Mouse (Mus musculus): ENCODE results near the gene Krtap4-13. TPM values are rescaled to one million over a fixed set of nuclear protein-coding genes. Genes with fewer than 3 reads are reported as not detected.

Gene Krtap4-13
- polyA plus RNA-seq (2017; shearing (Covaris generic)), result not detected

GRCm38 (mm10) chr11:99809792-99810191 is at the start of gene Krtap4-13:
TSS of gene Krtap4-13 (minus strand) at chr11:99809892.

GRCm38 (mm10) chr11:99857617-99858016 is 47.9 kb upstream of the Krtap4-13 start, which contains the start of gene Gm11568:
TSS of gene Gm11568 (plus strand) at chr11:99857917.

GRCm38 (mm10) chr11:99851508-99851907 is 41.8 kb upstream of the Krtap4-13 start, which contains the start of gene Krtap4-16:
TSS of gene Krtap4-16 (minus strand) at chr11:99851608.

GRCm38 (mm10) chr11:99837966-99838365 is 28.3 kb upstream of the Krtap4-13 start, which contains the start of gene 2300003K06Rik:
TSS of gene 2300003K06Rik (minus strand) at chr11:99838066.

GRCm38 (mm10) chr11:99815566-99815965 is 5.9 kb upstream of the Krtap4-13 start, which contains the start of gene Gm11564:
TSS of gene Gm11564 (minus strand) at chr11:99815666.

GRCm38 (mm10) chr11:99804346-99804745 is 5.3 kb downstream of the Krtap4-13 start, which contains the start of gene Gm11554:
TSS of gene Gm11554 (minus strand) at chr11:99804446.

GRCm38 (mm10) chr11:99798832-99799231 is 10.9 kb downstream of the Krtap4-13 start, which contains the start of gene Gm11569:
TSS of gene Gm11569 (minus strand) at chr11:99798932.

GRCm38 (mm10) chr11:99793367-99793766 is 16.3 kb downstream of the Krtap4-13 start, which contains the start of gene Gm11596:
TSS of gene Gm11596 (minus strand) at chr11:99793467.

GRCm38 (mm10) chr11:99784900-99785299 is 24.8 kb downstream of the Krtap4-13 start, which contains the start of gene Krtap4-9:
TSS of gene Krtap4-9 (plus strand) at chr11:99785200.

GRCm38 (mm10) chr11:99780604-99781003 is 29.1 kb downstream of the Krtap4-13 start, which contains the start of gene Krtap4-8:
TSS of gene Krtap4-8 (minus strand) at chr11:99780704.

GRCm38 (mm10) chr11:99772813-99773212 is 36.9 kb downstream of the Krtap4-13 start, which contains the start of gene Gm11595:
TSS of gene Gm11595 (minus strand) at chr11:99772913.

Other genes with a start within 250 kb of the Krtap4-13 start
- gene Krtap3-1, start 243.3 kb downstream of the Krtap4-13 start, polyA plus RNA-seq (2017; shearing (Covaris generic)), result not detected
- gene Krtap1-5, start 228.9 kb downstream of the Krtap4-13 start, polyA plus RNA-seq (2017; shearing (Covaris generic)), result not detected
- not detected for gene Krtap1-4, start 226.2 kb downstream of the Krtap4-13 start, polyA plus RNA-seq (2017; shearing (Covaris generic))
- gene Krtap1-3, start 218.6 kb downstream of the Krtap4-13 start, polyA plus RNA-seq (2017; shearing (Covaris generic)), result not detected
- gene Krtap9-3, start 211.8 kb downstream of the Krtap4-13 start, polyA plus RNA-seq (2017; shearing (Covaris generic)), result not detected
- not detected for gene Gm11938, start 206.6 kb downstream of the Krtap4-13 start, polyA plus RNA-seq (2017; shearing (Covaris generic))
- not detected for gene Gm11937, start 199.7 kb downstream of the Krtap4-13 start, polyA plus RNA-seq (2017; shearing (Covaris generic))
- not detected for gene Krtap2-4, start 195.0 kb downstream of the Krtap4-13 start, polyA plus RNA-seq (2017; shearing (Covaris generic))
- gene Gm11562, start 189.5 kb downstream of the Krtap4-13 start, polyA plus RNA-seq (2017; shearing (Covaris generic)), result not detected
- not detected for gene Krtap4-1, start 181.7 kb downstream of the Krtap4-13 start, polyA plus RNA-seq (2017; shearing (Covaris generic))
- not detected for gene Krtap4-2, start 174.8 kb downstream of the Krtap4-13 start, polyA plus RNA-seq (2017; shearing (Covaris generic))
- not detected for gene Krtap4-7, start 165.8 kb downstream of the Krtap4-13 start, polyA plus RNA-seq (2017; shearing (Covaris generic))
- gene Gm11555, start 159.7 kb downstream of the Krtap4-13 start, polyA plus RNA-seq (2017; shearing (Covaris generic)), result not detected
- not detected for gene Gm11563, start 150.9 kb downstream of the Krtap4-13 start, polyA plus RNA-seq (2017; shearing (Covaris generic))
- gene Krtap4-6, start 143.9 kb downstream of the Krtap4-13 start, polyA plus RNA-seq (2017; shearing (Covaris generic)), result not detected
- not detected for gene Gm14190, start 119.2 kb downstream of the Krtap4-13 start, polyA plus RNA-seq (2017; shearing (Covaris generic))
- gene Gm14180, start 75.6 kb downstream of the Krtap4-13 start, polyA plus RNA-seq (2017; shearing (Covaris generic)), result not detected
- gene Gm11595, start 37.0 kb downstream of the Krtap4-13 start, polyA plus RNA-seq (2017; shearing (Covaris generic)), result not detected
- gene Krtap4-8, start 29.2 kb downstream of the Krtap4-13 start, polyA plus RNA-seq (2017; shearing (Covaris generic)), result not detected
- gene Krtap4-9, start 24.7 kb downstream of the Krtap4-13 start, polyA plus RNA-seq (2017; shearing (Covaris generic)), result not detected
- gene Gm11596, start 16.4 kb downstream of the Krtap4-13 start, polyA plus RNA-seq (2017; shearing (Covaris generic)), result not detected
- gene Gm11569, start 11.0 kb downstream of the Krtap4-13 start, polyA plus RNA-seq (2017; shearing (Covaris generic)), result not detected
- gene Gm11554, start 5.4 kb downstream of the Krtap4-13 start, polyA plus RNA-seq (2017; shearing (Covaris generic)), result not detected
- not detected for gene Gm11564, start 5.8 kb upstream of the Krtap4-13 start, polyA plus RNA-seq (2017; shearing (Covaris generic))
- gene 2300003K06Rik, start 28.2 kb upstream of the Krtap4-13 start, polyA plus RNA-seq (2017; shearing (Covaris generic)), result not detected
- not detected for gene Krtap4-16, start 41.7 kb upstream of the Krtap4-13 start, polyA plus RNA-seq (2017; shearing (Covaris generic))
- not detected for gene Gm11568, start 48.0 kb upstream of the Krtap4-13 start, polyA plus RNA-seq (2017; shearing (Covaris generic))
- not detected for gene Gm11559, start 54.6 kb upstream of the Krtap4-13 start, polyA plus RNA-seq (2017; shearing (Covaris generic))
- gene Krtap9-1, start 63.5 kb upstream of the Krtap4-13 start, polyA plus RNA-seq (2017; shearing (Covaris generic)), result not detected
- not detected for gene Gm11567, start 69.3 kb upstream of the Krtap4-13 start, polyA plus RNA-seq (2017; shearing (Covaris generic))
- gene Krtap31-1, start 98.0 kb upstream of the Krtap4-13 start, polyA plus RNA-seq (2017; shearing (Covaris generic)), result not detected
- gene Gm11565, start 104.9 kb upstream of the Krtap4-13 start, polyA plus RNA-seq (2017; shearing (Covaris generic)), result not detected
- gene Krtap31-2, start 126.4 kb upstream of the Krtap4-13 start, polyA plus RNA-seq (2017; shearing (Covaris generic)), result not detected
- gene Krtap9-5, start 138.6 kb upstream of the Krtap4-13 start, polyA plus RNA-seq (2017; shearing (Covaris generic)), result not detected
- gene Krtap29-1, start 169.2 kb upstream of the Krtap4-13 start, polyA plus RNA-seq (2017; shearing (Covaris generic)), result not detected
- gene Krtap16-1, start 176.7 kb upstream of the Krtap4-13 start, polyA plus RNA-seq (2017; shearing (Covaris generic)), result not detected
- gene Krtap17-1, start 184.1 kb upstream of the Krtap4-13 start, polyA plus RNA-seq (2017; shearing (Covaris generic)), result not detected
- gene Krt33a, start 206.3 kb upstream of the Krtap4-13 start, polyA plus RNA-seq (2017; shearing (Covaris generic)), result not detected
- not detected for gene Krt33b, start 220.0 kb upstream of the Krtap4-13 start, polyA plus RNA-seq (2017; shearing (Covaris generic))
- not detected for gene Krt34, start 231.7 kb upstream of the Krtap4-13 start, polyA plus RNA-seq (2017; shearing (Covaris generic))
- gene Krt31, start 240.7 kb upstream of the Krtap4-13 start, polyA plus RNA-seq (2017; shearing (Covaris generic)), result not detected

All from effector memory CD4-positive, alpha-beta T cell, adult 5 months (primary cell).